Comparison of ENCODE assay signal across 22 mouse cellular contexts in genomic region chr9:31582947-31583346, GRCm38 (mm10).
DNase-seq lines count a peak whose midpoint lies in the region; ATAC-seq and TF ChIP-seq lines count a peak whose summit lies in the region.
"Had no signal": no experiment of that assay in that cellular context is flagged by ENCODE, and none has a peak within 500 bp of the region (broad histone marks: within the 10 kb centered on the region; RNA-seq: fewer than 3 reads in every experiment).

No protein-coding gene starts in this region.

- 0 out of 2 replicates have a peak, but pooled peaks have one; percentile 13 for TF ChIP-seq CTCF in lung, postnatal 0 days (IDR thresholded peaks at IDR 0.05)

- DNase-seq in heart, postnatal 10 days: peak; percentile 6 to 13
- no peak for DNase-seq in heart, adult 9 months (ENCODE audit: low spot score in 2 of 2)
- DNase-seq in lung, postnatal 0 days (ENCODE audit: low spot score): no peak
- DNase-seq in lung, postnatal 25 days (ENCODE audit: low spot score): no peak
- DNase-seq in ES-E14 (ENCODE audit: low read depth, low spot score) (no peak), MN1 (ENCODE audit: low spot score) (no peak)
- DNase-seq: adrenal gland, postnatal 36 days; B cell, adult 2 months; cerebellum, adult 11 months; cerebellum, adult 9-11 months; gastrocnemius, postnatal 14 days; kidney, adult 11 months; kidney, postnatal 25 days; lung, embryonic 14.5 days; right cerebral cortex, postnatal 14 days had no signal

- intact Hi-C loops in heart, postnatal 10 days (cut with DNase I): no loop called here

- no peaks in the 10 kb centered on the region for H3K36me3 ChIP-seq in lung, postnatal 0 days (ENCODE audit: insufficient read depth, low read length)
- no peaks in the 10 kb centered on the region for H3K36me3 ChIP-seq in ES-E14 (ENCODE audit: control insufficient read depth, insufficient read depth, low read length, poor library complexity, severe bottlenecking)
- no peaks in the 10 kb centered on the region for H3K36me3 ChIP-seq in hindbrain, embryonic 13.5 days
- H3K36me3 ChIP-seq: embryonic facial prominence, embryonic 15.5 days; forebrain, embryonic 15.5 days; hindbrain, embryonic 10.5 days; midbrain, embryonic 10.5 days had no signal

- no peak for ATAC-seq in lung, postnatal 0 days
- no peak for ATAC-seq in hindbrain, embryonic 13.5 days (ENCODE audit: low FRiP score)
- ATAC-seq: forebrain, embryonic 15.5 days; hindbrain, postnatal 0 days had no signal

- in situ Hi-C loops in ES-E14 (cut with MboI; ENCODE audit: low sequenced_read_pairs in 2 of 2, unreplicated experiment in 2 of 2): no loop called here

- 81% methylated on average over 7 of the region's 7 CpGs for WGBS in lung, postnatal 0 days
- 83% methylated on average over 7 of the region's 7 CpGs for WGBS in hindbrain, embryonic 13.5 days

- H3K27me3 ChIP-seq in lung, postnatal 0 days (replicated peaks; ENCODE audit: insufficient read depth, low read length): no peaks in the 10 kb centered on the region
- no peaks in the 10 kb centered on the region for H3K27me3 ChIP-seq in hindbrain, embryonic 13.5 days
- H3K27me3 ChIP-seq: forebrain, embryonic 15.5 days had no signal

- H3K9ac ChIP-seq in lung, postnatal 0 days (replicated peaks; ENCODE audit: low read depth): no peak overlapping the region
- no peak overlapping the region for H3K9ac ChIP-seq in ES-E14 (ENCODE audit: insufficient read depth, low read depth, low read length, poor library complexity, severe bottlenecking)
- H3K9ac ChIP-seq in hindbrain, embryonic 13.5 days: no peak overlapping the region
- H3K9ac ChIP-seq: embryonic facial prominence, embryonic 15.5 days; forebrain, embryonic 15.5 days; liver, embryonic 14.5 days; lung, embryonic 14.5 days had no signal

- TF ChIP-seq EP300 in lung, postnatal 0 days (IDR thresholded peaks at IDR 0.05): no peak

- no peaks in the 10 kb centered on the region for H3K9me3 ChIP-seq in lung, postnatal 0 days (ENCODE audit: low read length)
- no peaks in the 10 kb centered on the region for H3K9me3 ChIP-seq in ES-E14 (ENCODE audit: control insufficient read depth, insufficient read depth, low read depth, low read length)
- H3K9me3 ChIP-seq in hindbrain, embryonic 13.5 days: no peaks in the 10 kb centered on the region
- H3K9me3 ChIP-seq: embryonic facial prominence, embryonic 15.5 days; forebrain, embryonic 15.5 days; hindbrain, embryonic 10.5 days; midbrain, embryonic 10.5 days had no signal

- H3K4me1 ChIP-seq in lung, postnatal 0 days (ENCODE audit: insufficient read depth, low read depth, low read length): no peaks in the 10 kb centered on the region
- H3K4me1 ChIP-seq in ES-E14 (ENCODE audit: control insufficient read depth in 2 of 2, insufficient read depth in 2 of 2, low read length in 2 of 2, poor library complexity in 1 of 2): no peaks in the 10 kb centered on the region
- H3K4me1 ChIP-seq in hindbrain, embryonic 13.5 days (replicated peaks): no peaks in the 10 kb centered on the region
- H3K4me1 ChIP-seq: embryonic facial prominence, embryonic 15.5 days; forebrain, embryonic 15.5 days; hindbrain, embryonic 10.5 days; midbrain, embryonic 10.5 days had no signal

- no peak overlapping the region for H3K4me3 ChIP-seq in lung, postnatal 0 days (ENCODE audit: low read depth, low read length)
- H3K4me3 ChIP-seq in ES-E14 (ENCODE audit: insufficient read depth in 1 of 2, low read depth in 1 of 2, low read length in 2 of 2, poor library complexity in 1 of 2, severe bottlenecking in 1 of 2): peak overlapping the region; percentile 19 to 43; a peak in 2 of 4 replicates
- no peak overlapping the region for H3K4me3 ChIP-seq in hindbrain, embryonic 13.5 days
- H3K4me3 ChIP-seq: embryonic facial prominence, embryonic 15.5 days; forebrain, embryonic 15.5 days; hindbrain, embryonic 10.5 days; midbrain, embryonic 10.5 days had no signal

- H3K27ac ChIP-seq in lung, postnatal 0 days (ENCODE audit: low read length): no peak overlapping the region
- H3K27ac ChIP-seq in ES-E14 (ENCODE audit: insufficient read depth, low read depth, low read length, poor library complexity, severe bottlenecking): no peak overlapping the region
- H3K27ac ChIP-seq in hindbrain, embryonic 13.5 days: no peak overlapping the region
- H3K27ac ChIP-seq: forebrain, embryonic 15.5 days; hindbrain, embryonic 10.5 days; hindbrain, postnatal 0 days; liver, embryonic 14.5 days; midbrain, embryonic 10.5 days had no signal

- no peak overlapping the region for H3K4me2 ChIP-seq in lung, postnatal 0 days (replicated peaks; ENCODE audit: low read depth, low read length)
- H3K4me2 ChIP-seq in hindbrain, embryonic 13.5 days: no peak overlapping the region
- H3K4me2 ChIP-seq: embryonic facial prominence, embryonic 15.5 days; forebrain, embryonic 15.5 days; lung, embryonic 14.5 days had no signal

TF ChIP-seq in ES-E14, 5 proteins besides CTCF, POLR2A, EP300 and RAD21:
- TF ChIP-seq ZNF384 (IDR thresholded peaks at IDR 0.05; ENCODE audit: low read depth, low read length): no peak
- TF ChIP-seq HCFC1 (IDR thresholded peaks at IDR 0.05; ENCODE audit: borderline replicate concordance, insufficient read depth, low read length): no peak
- TF ChIP-seq CHD2 (IDR thresholded peaks at IDR 0.05; ENCODE audit: low read depth, low read length): no peak

Comparison
In these comparisons a context has a peak if more than half of its experiments do, and no peak if none do; other contexts are left out.
1. DNase-seq: peak in heart, postnatal 10 days (2 of 2); none in heart, adult 9 months (0 of 2), lung, postnatal 0 days (single experiment), lung, postnatal 25 days (single experiment), ES-E14 (single experiment) and MN1 (single experiment).
2. H3K4me3 ChIP-seq: peak in ES-E14 (2 of 2); none in lung, postnatal 0 days (single experiment) and hindbrain, embryonic 13.5 days (single experiment).